Mouse (Mus musculus) embryonic facial prominence, embryonic 15.5 days (tissue): ENCODE measurements around the gene Ildr1. TPM values are rescaled to one million over a fixed set of nuclear protein-coding genes. Genes with fewer than 3 reads are reported as not detected.

Experiments
- ATAC-seq: fragments of 200-750 bp; cut with Nextera tagmentation; 2 replicates; pipeline ENCODE4 v1.8.0; 2017; ENCODE audit warnings: low read depth, moderate TSS enrichment; ENCODE audit not compliant: insufficient number of reproducible peaks, low FRiP score, low TSS enrichment
- H3K27ac ChIP-seq: fragments of 300-500 bp; sonication (generic); replicated peaks from 2 replicates; pipeline ENCODE4 v1.5.1; 2015; ENCODE audit warnings: mild to moderate bottlenecking, inconsistent platforms
- H3K27me3 ChIP-seq: fragments of 300-500 bp; sonication (generic); 2 replicates; pipeline ENCODE4 v1.6.1; 2015; ENCODE audit warnings: inconsistent platforms
- H3K36me3 ChIP-seq: fragments of 300-500 bp; sonication (generic); 2 replicates; pipeline ENCODE4 v1.6.1; 2015; ENCODE audit warnings: mild to moderate bottlenecking, inconsistent platforms
- H3K4me1 ChIP-seq: fragments of 300-500 bp; sonication (generic); 2 replicates; pipeline ENCODE4 v1.6.1; 2015; ENCODE audit warnings: inconsistent platforms
- H3K4me2 ChIP-seq: fragments of 300-500 bp; sonication (generic); replicated peaks from 2 replicates; pipeline ENCODE4 v1.6.1; 2015; ENCODE audit warnings: mild to moderate bottlenecking, inconsistent platforms
- H3K4me3 ChIP-seq: fragments of 300-500 bp; sonication (generic); replicated peaks from 2 replicates; pipeline ENCODE4 v1.5.1; 2015; ENCODE audit warnings: mild to moderate bottlenecking, inconsistent platforms
- H3K9ac ChIP-seq: fragments of 300-500 bp; sonication (generic); 2 replicates; pipeline ENCODE4 v1.6.1; 2015; ENCODE audit warnings: inconsistent platforms
- H3K9me3 ChIP-seq: fragments of 300-500 bp; sonication (generic); replicated peaks from 2 replicates; pipeline ENCODE4 v1.6.1; 2016; ENCODE audit warnings: inconsistent platforms
- WGBS: fragments of 180-500 bp; shearing (Covaris S2); methylation state at CpG from one replicate; pipeline ENCODE4 v1.1.7; 2015; 5-methylcytosine and 5-hydroxymethylcytosine counted together
- polyA plus RNA-seq: library from polyadenylated mRNA; unstranded; fragments of >200 nt; fragmentation: Nextera tagmentation; extraction: Ambion mirVana; gene quantifications from 2 replicates; pipeline ENCODE4 v1.2.1, GENCODE M21; 2015

Gene Ildr1
- polyA plus RNA-seq, 1 experiment from 2014 or later = 7.0 TPM

- H3K9me3 ChIP-seq = no peaks in the 10 kb centered on the region
- H3K4me3 ChIP-seq = no peak overlapping the region
- no peaks in the 10 kb centered on the region for H3K27me3 ChIP-seq
- no peak overlapping the region for H3K9ac ChIP-seq
- no peak overlapping the region for H3K27ac ChIP-seq
- 69% methylated on average over 6 of the region's 6 CpGs for WGBS
- no peaks in the 10 kb centered on the region for H3K4me1 ChIP-seq
- no peak overlapping the region for H3K4me2 ChIP-seq
- no peaks in the 10 kb centered on the region for H3K36me3 ChIP-seq
- no peak for ATAC-seq
Measured at GRCm38 (mm10) chr16:36707702-36708423, 14.1 kb downstream of the Ildr1 start.

- Histone ChIP-seq H3K4me2 (no peak overlapping the region), H3K27ac (no peak overlapping the region), H3K9me3 (no peaks in the 10 kb centered on the region), H3K36me3 (no peaks in the 10 kb centered on the region), H3K4me3 (no peak overlapping the region), H3K27me3 (no peaks in the 10 kb centered on the region), H3K4me1 (no peaks in the 10 kb centered on the region), H3K9ac (no peak overlapping the region)
- no peak for ATAC-seq
- 62% methylated on average over 7 of the region's 7 CpGs for WGBS
Measured at GRCm38 (mm10) chr16:36708751-36709150, 15.0 kb downstream of the Ildr1 start.

GRCm38 (mm10) chr16:36709405-36709804 is 15.6 kb downstream of the Ildr1 start:
- no peaks in the 10 kb centered on the region for H3K4me1 ChIP-seq
- H3K9ac ChIP-seq = no peak overlapping the region
- H3K27ac ChIP-seq = no peak overlapping the region
- 90% methylated on average over 17 of the region's 17 CpGs for WGBS
- no peaks in the 10 kb centered on the region for H3K27me3 ChIP-seq
- H3K36me3 ChIP-seq = no peaks in the 10 kb centered on the region
- no peak for ATAC-seq
- no peak overlapping the region for H3K4me2 ChIP-seq
- H3K9me3 ChIP-seq = no peaks in the 10 kb centered on the region
- no peak overlapping the region for H3K4me3 ChIP-seq

- WGBS = 93% methylated on average over 2 of the region's 2 CpGs
- H3K9ac ChIP-seq = no peak overlapping the region
- H3K4me1 ChIP-seq = no peaks in the 10 kb centered on the region
- H3K27me3 ChIP-seq = no peaks in the 10 kb centered on the region
- H3K9me3 ChIP-seq = no peaks in the 10 kb centered on the region
- ATAC-seq = no peak
- no peak overlapping the region for H3K4me3 ChIP-seq
- no peaks in the 10 kb centered on the region for H3K36me3 ChIP-seq
- no peak overlapping the region for H3K27ac ChIP-seq
- H3K4me2 ChIP-seq = no peak overlapping the region
Measured at GRCm38 (mm10) chr16:36710794-36711193, 17.0 kb downstream of the Ildr1 start.

- Histone ChIP-seq H3K4me1 (no peaks in the 10 kb centered on the region), H3K4me3 (no peak overlapping the region), H3K9me3 (no peaks in the 10 kb centered on the region), H3K36me3 (no peaks in the 10 kb centered on the region), H3K4me2 (no peak overlapping the region), H3K27me3 (no peaks in the 10 kb centered on the region), H3K9ac (no peak overlapping the region), H3K27ac (no peak overlapping the region)
- 88% methylated on average over 12 of the region's 12 CpGs for WGBS
- no peak for ATAC-seq
Measured at GRCm38 (mm10) chr16:36711760-36712159, 18.0 kb downstream of the Ildr1 start.

GRCm38 (mm10) chr16:36717481-36717880 is 23.7 kb downstream of the Ildr1 start:
- Histone ChIP-seq H3K4me3 (no peak overlapping the region), H3K9ac (no peak overlapping the region), H3K4me2 (no peak overlapping the region), H3K27me3 (no peaks in the 10 kb centered on the region), H3K4me1 (no peaks in the 10 kb centered on the region), H3K36me3 (no peaks in the 10 kb centered on the region), H3K9me3 (no peaks in the 10 kb centered on the region), H3K27ac (no peak overlapping the region)
- WGBS = 78% methylated on average over 4 of the region's 4 CpGs
- no peak for ATAC-seq

- Histone ChIP-seq H3K27me3 (no peaks in the 10 kb centered on the region), H3K4me1 (no peaks in the 10 kb centered on the region), H3K36me3 (no peaks in the 10 kb centered on the region), H3K9ac (no peak overlapping the region), H3K4me3 (no peak overlapping the region), H3K4me2 (no peak overlapping the region), H3K9me3 (no peaks in the 10 kb centered on the region), H3K27ac (no peak overlapping the region)
- no peak for ATAC-seq
Measured at GRCm38 (mm10) chr16:36718637-36719036, 24.9 kb downstream of the Ildr1 start.

GRCm38 (mm10) chr16:36720194-36721055 is 26.6 kb downstream of the Ildr1 start:
- ATAC-seq = no peak
- Histone ChIP-seq H3K4me2 (no peak overlapping the region), H3K4me1 (no peaks in the 10 kb centered on the region), H3K4me3 (no peak overlapping the region), H3K9ac (no peak overlapping the region), H3K27ac (no peak overlapping the region), H3K9me3 (no peaks in the 10 kb centered on the region), H3K36me3 (no peaks in the 10 kb centered on the region), H3K27me3 (no peaks in the 10 kb centered on the region)
- WGBS = 62% methylated on average over 13 of the region's 13 CpGs

GRCm38 (mm10) chr16:36722739-36723138 is 29.0 kb downstream of the Ildr1 start:
- no peak overlapping the region for H3K9ac ChIP-seq
- H3K4me3 ChIP-seq = no peak overlapping the region
- WGBS = 16% methylated on average over 4 of the region's 4 CpGs

GRCm38 (mm10) chr16:36723880-36724443 is 30.2 kb downstream of the Ildr1 start:
- Histone ChIP-seq H3K27me3 (no peaks in the 10 kb centered on the region), H3K9me3 (no peaks in the 10 kb centered on the region), H3K4me1 (no peaks in the 10 kb centered on the region), H3K4me2 (no peak overlapping the region), H3K4me3 (no peak overlapping the region), H3K9ac (no peak overlapping the region), H3K27ac (no peak overlapping the region), H3K36me3 (no peaks in the 10 kb centered on the region)
- 65% methylated on average over 3 of the region's 3 CpGs for WGBS
- ATAC-seq = no peak

More at GRCm38 (mm10) chr16:36722739-36723138, 29.0 kb downstream of the Ildr1 start:
- Histone ChIP-seq H3K36me3 (no peaks in the 10 kb centered on the region), H3K9me3 (no peaks in the 10 kb centered on the region), H3K27ac (no peak overlapping the region), H3K27me3 (no peaks in the 10 kb centered on the region), H3K4me1 (no peaks in the 10 kb centered on the region), H3K4me2 (no peak overlapping the region)
- no peak for ATAC-seq

GRCm38 (mm10) chr16:36728959-36729358 is 35.2 kb downstream of the Ildr1 start:
- H3K27ac ChIP-seq = no peak overlapping the region
- no peak overlapping the region for H3K9ac ChIP-seq
- WGBS = 80% methylated on average over 2 of the region's 2 CpGs
- H3K4me2 ChIP-seq = no peak overlapping the region
- H3K4me3 ChIP-seq = no peak overlapping the region
- no peaks in the 10 kb centered on the region for H3K27me3 ChIP-seq
- H3K36me3 ChIP-seq = no peaks in the 10 kb centered on the region
- H3K9me3 ChIP-seq = no peaks in the 10 kb centered on the region
- ATAC-seq = no peak
- H3K4me1 ChIP-seq = no peaks in the 10 kb centered on the region
